Mouse (Mus musculus): ENCODE measurements at regions not wholly inside any gene's neighbourhood (a gene's known extent, or its start where the extent isn't known, plus 50 kb on each side); places are given as distances from the start of the nearest gene placed in this dataset.

GRCm38 (mm10) chr16:44665491-44665931 lies 58.6 kb upstream of the Nepro start:
- DNase-seq = no peak
- no peaks in the 10 kb centered on the region for H3K36me3 ChIP-seq (ENCODE audit: control insufficient read depth, insufficient read depth, low read length)
- H3K27me3 ChIP-seq (ENCODE audit: control insufficient read depth, insufficient read depth, low read length) = no peaks in the 10 kb centered on the region
- H3K4me3 ChIP-seq (ENCODE audit: control insufficient read depth, insufficient read depth, low read length) = no peak overlapping the region
- no peak for TF ChIP-seq POLR2A (IDR thresholded peaks at IDR 0.05; ENCODE audit: control insufficient read depth, extremely low read depth, insufficient read depth, low read length, poor library complexity)
- TF ChIP-seq CTCF (IDR thresholded peaks at IDR 0.05; ENCODE audit: borderline replicate concordance, control insufficient read depth, extremely low read depth, insufficient read depth, low read length, poor library complexity) = no peak
- H3K27ac ChIP-seq (ENCODE audit: control insufficient read depth, insufficient read depth, low read length) = no peak overlapping the region
- H3K4me1 ChIP-seq (replicated peaks; ENCODE audit: control insufficient read depth, insufficient read depth, low read length) = no peaks in the 10 kb centered on the region
- WGBS = 86% methylated on average over 9 of the region's 9 CpGs

- Histone ChIP-seq H3K27me3 (ENCODE audit: control insufficient read depth, insufficient read depth, low read length) (no peaks in the 10 kb centered on the region), H3K4me3 (ENCODE audit: control insufficient read depth, insufficient read depth, low read length) (no peak overlapping the region), H3K27ac (ENCODE audit: control insufficient read depth, insufficient read depth, low read length) (no peak overlapping the region), H3K4me1 (replicated peaks; ENCODE audit: control insufficient read depth, insufficient read depth, low read length) (no peaks in the 10 kb centered on the region), H3K36me3 (ENCODE audit: control insufficient read depth, insufficient read depth, low read length) (no peaks in the 10 kb centered on the region)
- no peak for TF ChIP-seq CTCF (IDR thresholded peaks at IDR 0.05; ENCODE audit: borderline replicate concordance, control insufficient read depth, extremely low read depth, insufficient read depth, low read length, poor library complexity)
- no peak for TF ChIP-seq POLR2A (IDR thresholded peaks at IDR 0.05; ENCODE audit: control insufficient read depth, extremely low read depth, insufficient read depth, low read length, poor library complexity)
- DNase-seq = no peak
- 90% methylated on average over 6 of the region's 6 CpGs for WGBS
Measured at GRCm38 (mm10) chr16:44662966-44663600, 61.0 kb upstream of the Nepro start.

GRCm38 (mm10) chr16:44660996-44661876 lies 62.9 kb upstream of the Nepro start:
- Histone ChIP-seq H3K27me3 (ENCODE audit: control insufficient read depth, insufficient read depth, low read length) (no peaks in the 10 kb centered on the region), H3K4me3 (ENCODE audit: control insufficient read depth, insufficient read depth, low read length) (no peak overlapping the region), H3K36me3 (ENCODE audit: control insufficient read depth, insufficient read depth, low read length) (no peaks in the 10 kb centered on the region), H3K4me1 (replicated peaks; ENCODE audit: control insufficient read depth, insufficient read depth, low read length) (no peaks in the 10 kb centered on the region), H3K27ac (ENCODE audit: control insufficient read depth, insufficient read depth, low read length) (no peak overlapping the region)
- no peak for TF ChIP-seq CTCF (IDR thresholded peaks at IDR 0.05; ENCODE audit: borderline replicate concordance, control insufficient read depth, extremely low read depth, insufficient read depth, low read length, poor library complexity)
- no peak for TF ChIP-seq POLR2A (IDR thresholded peaks at IDR 0.05; ENCODE audit: control insufficient read depth, extremely low read depth, insufficient read depth, low read length, poor library complexity)
- WGBS = 76% methylated on average over 4 of the region's 4 CpGs
- DNase-seq = no peak

GRCm38 (mm10) chr16:44658306-44658705 lies 65.8 kb upstream of the Nepro start:
- Histone ChIP-seq H3K27me3 (ENCODE audit: control insufficient read depth, insufficient read depth, low read length) (no peaks in the 10 kb centered on the region), H3K36me3 (ENCODE audit: control insufficient read depth, insufficient read depth, low read length) (no peaks in the 10 kb centered on the region), H3K4me3 (ENCODE audit: control insufficient read depth, insufficient read depth, low read length) (no peak overlapping the region), H3K4me1 (replicated peaks; ENCODE audit: control insufficient read depth, insufficient read depth, low read length) (no peaks in the 10 kb centered on the region), H3K27ac (ENCODE audit: control insufficient read depth, insufficient read depth, low read length) (no peak overlapping the region)
- TF ChIP-seq CTCF (IDR thresholded peaks at IDR 0.05; ENCODE audit: borderline replicate concordance, control insufficient read depth, extremely low read depth, insufficient read depth, low read length, poor library complexity) (no peak), POLR2A (IDR thresholded peaks at IDR 0.05; ENCODE audit: control insufficient read depth, extremely low read depth, insufficient read depth, low read length, poor library complexity) (no peak)
- WGBS = 88% methylated on average over 8 of the region's 8 CpGs
- DNase-seq = no peak

GRCm38 (mm10) chr16:44656181-44656580 lies 67.9 kb upstream of the Nepro start:
- WGBS = 90% methylated on average over 1 of the region's 1 CpGs
- TF ChIP-seq CTCF (IDR thresholded peaks at IDR 0.05; ENCODE audit: borderline replicate concordance, control insufficient read depth, extremely low read depth, insufficient read depth, low read length, poor library complexity) (no peak), POLR2A (IDR thresholded peaks at IDR 0.05; ENCODE audit: control insufficient read depth, extremely low read depth, insufficient read depth, low read length, poor library complexity) (no peak)
- H3K36me3 ChIP-seq (ENCODE audit: control insufficient read depth, insufficient read depth, low read length) = no peaks in the 10 kb centered on the region
- H3K27me3 ChIP-seq (ENCODE audit: control insufficient read depth, insufficient read depth, low read length) = no peaks in the 10 kb centered on the region
- no peak overlapping the region for H3K27ac ChIP-seq (ENCODE audit: control insufficient read depth, insufficient read depth, low read length)
- H3K4me1 ChIP-seq (replicated peaks; ENCODE audit: control insufficient read depth, insufficient read depth, low read length) = no peaks in the 10 kb centered on the region
- DNase-seq = no peak
- no peak overlapping the region for H3K4me3 ChIP-seq (ENCODE audit: control insufficient read depth, insufficient read depth, low read length)

GRCm38 (mm10) chr16:44655306-44655705 lies 68.8 kb upstream of the Nepro start:
- DNase-seq = no peak
- H3K36me3 ChIP-seq (ENCODE audit: control insufficient read depth, insufficient read depth, low read length) = no peaks in the 10 kb centered on the region
- H3K27ac ChIP-seq (ENCODE audit: control insufficient read depth, insufficient read depth, low read length) = no peak overlapping the region
- H3K4me1 ChIP-seq (replicated peaks; ENCODE audit: control insufficient read depth, insufficient read depth, low read length) = no peaks in the 10 kb centered on the region
- no peaks in the 10 kb centered on the region for H3K27me3 ChIP-seq (ENCODE audit: control insufficient read depth, insufficient read depth, low read length)
- WGBS = 81% methylated on average over 3 of the region's 3 CpGs
- no peak overlapping the region for H3K4me3 ChIP-seq (ENCODE audit: control insufficient read depth, insufficient read depth, low read length)
- TF ChIP-seq CTCF (IDR thresholded peaks at IDR 0.05; ENCODE audit: borderline replicate concordance, control insufficient read depth, extremely low read depth, insufficient read depth, low read length, poor library complexity) (no peak), POLR2A (IDR thresholded peaks at IDR 0.05; ENCODE audit: control insufficient read depth, extremely low read depth, insufficient read depth, low read length, poor library complexity) (no peak)
